Mouse (Mus musculus): ENCODE measurements around the gene Tcf20. TPM values are rescaled to one million over a fixed set of nuclear protein-coding genes. Genes with fewer than 3 reads are reported as not detected.

The Tcf20 gene
- polyA plus RNA-seq, 1 experiment from 2014 or later = 14.8 TPM

DNA sequence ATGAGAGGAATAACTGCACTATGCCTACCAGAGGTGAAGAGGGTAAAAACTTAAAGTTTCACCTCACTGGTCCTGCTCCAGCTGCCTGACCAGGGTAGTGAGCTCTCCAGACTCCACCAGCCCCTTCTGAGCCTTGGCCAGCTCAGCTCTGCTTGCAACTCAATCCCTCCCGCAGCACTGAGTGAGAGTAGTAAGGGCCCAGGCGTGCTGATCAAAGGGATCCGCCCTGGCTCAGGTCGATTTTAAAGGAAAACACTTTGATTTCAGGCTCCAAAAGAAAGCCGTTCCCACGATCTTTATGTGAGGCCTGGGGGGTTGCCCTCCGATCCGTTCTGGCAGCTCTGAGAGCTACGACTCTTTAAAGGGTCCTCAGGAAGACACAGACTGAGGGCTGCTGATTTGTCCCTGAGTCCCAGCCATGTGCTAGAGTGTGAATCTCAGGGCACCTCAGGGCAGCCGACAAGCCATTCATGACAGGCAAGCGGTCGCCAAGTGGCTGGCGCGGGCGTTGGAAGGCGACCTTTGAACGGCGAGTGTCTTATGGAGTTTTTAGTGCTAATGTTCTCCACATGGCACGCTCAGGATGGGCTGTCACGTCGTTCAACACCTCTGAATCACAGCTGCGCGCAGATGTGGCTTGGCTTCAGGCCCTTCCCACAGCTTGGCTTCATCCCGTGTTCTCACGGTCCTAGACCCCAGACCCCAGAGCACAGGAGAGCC is 37.5 kb upstream of the Tcf20 start:
- no peak overlapping the region for H3K4me2 ChIP-seq (replicated peaks; ENCODE audit: low read depth, low read length)
- DNase-seq (ENCODE audit: low spot score) = peak; percentile 43
- no peak overlapping the region for H3K4me3 ChIP-seq (ENCODE audit: low read depth, low read length)
- peaks cover 15% of the 10 kb centered on the region for H3K4me1 ChIP-seq (replicated peaks; ENCODE audit: control insufficient read depth, insufficient read depth, low read length)
- H3K27ac ChIP-seq (ENCODE audit: low read depth, low read length) = no peak overlapping the region
- H3K36me3 ChIP-seq (ENCODE audit: control insufficient read depth, insufficient read depth, low read length) = no peaks in the 10 kb centered on the region
- WGBS = 23% methylated on average over 25 of the region's 25 CpGs
- H3K27me3 ChIP-seq (ENCODE audit: control insufficient read depth, insufficient read depth, low read length) = 0 out of 2 replicates have a peak, but pooled peaks cover 2% of the 10 kb centered on the region
- ATAC-seq (ENCODE audit: low FRiP score) = no peak
- no peaks in the 10 kb centered on the region for H3K9me3 ChIP-seq (ENCODE audit: control insufficient read depth, low read length)
- no peak overlapping the region for H3K9ac ChIP-seq (ENCODE audit: low read depth, low read length)

DNA sequence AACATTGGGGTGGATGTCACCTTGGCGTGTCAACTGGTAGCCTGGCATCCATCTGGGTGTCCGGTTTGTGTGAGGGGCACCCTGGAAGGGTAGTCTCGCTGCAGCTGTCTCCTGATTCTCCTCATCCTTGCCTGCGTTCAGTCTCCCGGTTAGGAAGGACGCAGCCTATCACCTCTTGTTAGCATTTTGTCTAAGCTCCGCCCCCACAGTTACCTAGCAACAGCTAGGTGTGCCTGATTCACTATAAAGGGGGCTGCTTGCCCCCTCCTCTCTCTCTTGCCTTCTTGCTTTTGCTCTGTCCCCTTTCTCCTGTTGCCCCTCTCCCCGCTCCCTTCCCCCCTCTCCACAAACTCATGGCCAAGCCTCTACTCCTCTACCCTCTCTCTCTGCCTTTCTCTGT is 35.3 kb upstream of the Tcf20 start:
- peaks cover 10% of the 10 kb centered on the region for H3K4me1 ChIP-seq (replicated peaks; ENCODE audit: control insufficient read depth, insufficient read depth, low read length)
- WGBS = 26% methylated on average over 8 of the region's 8 CpGs
- no peak for ATAC-seq (ENCODE audit: low FRiP score)

DNA sequence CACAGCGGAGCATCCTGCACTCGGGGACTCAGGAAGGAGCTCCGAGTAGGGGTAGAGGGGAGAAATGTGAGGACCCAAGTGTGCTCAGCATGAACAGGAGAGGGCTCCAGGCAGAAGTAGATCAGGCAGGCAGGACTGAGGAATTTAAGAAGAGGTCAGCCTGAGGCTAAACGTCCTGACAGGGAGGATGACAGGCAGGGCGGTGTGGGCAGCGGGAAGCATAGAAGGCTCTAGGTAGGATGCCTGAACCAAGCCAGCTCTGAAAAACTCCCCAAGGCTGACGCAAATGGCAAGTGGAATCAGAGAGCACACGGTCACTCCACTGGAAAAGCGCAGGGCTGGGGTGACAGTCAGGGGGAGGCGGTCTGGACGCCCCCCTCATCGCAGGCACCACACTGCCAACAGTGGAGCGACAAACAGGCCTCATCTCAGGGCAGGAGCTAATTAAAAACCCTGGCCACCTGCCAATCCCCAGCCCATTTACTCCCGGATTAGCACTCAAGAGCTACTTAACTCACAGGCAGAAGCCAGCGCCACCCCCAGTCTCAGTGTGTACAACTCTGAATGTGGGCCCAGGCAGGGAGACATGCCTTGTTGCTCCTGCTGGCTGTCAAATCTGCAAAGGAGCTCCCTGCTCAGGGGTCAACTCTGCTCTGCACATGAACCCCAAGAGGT is 23.5 kb upstream of the Tcf20 start:
- 14% methylated on average over 15 of the region's 15 CpGs for WGBS
- Histone ChIP-seq H3K27me3 (ENCODE audit: control insufficient read depth, insufficient read depth, low read length) (peaks cover 10% of the 10 kb centered on the region), H3K4me3 (ENCODE audit: low read depth, low read length) (no peak overlapping the region), H3K4me2 (replicated peaks; ENCODE audit: low read depth, low read length) (no peak overlapping the region), H3K27ac (ENCODE audit: low read depth, low read length) (no peak overlapping the region), H3K9ac (ENCODE audit: low read depth, low read length) (no peak overlapping the region), H3K9me3 (ENCODE audit: control insufficient read depth, low read length) (no peaks in the 10 kb centered on the region), H3K36me3 (ENCODE audit: control insufficient read depth, insufficient read depth, low read length) (no peaks in the 10 kb centered on the region), H3K4me1 (replicated peaks; ENCODE audit: control insufficient read depth, insufficient read depth, low read length) (peaks cover 13% of the 10 kb centered on the region)
- ATAC-seq (ENCODE audit: low FRiP score) (peak; percentile 39; the same call in 1 of the 2 replicates), DNase-seq (ENCODE audit: low spot score) (peak; percentile 50)

More for the DNA sequence above, 35.3 kb upstream of the Tcf20 start:
- Histone ChIP-seq H3K27me3 (ENCODE audit: control insufficient read depth, insufficient read depth, low read length) (0 out of 2 replicates have a peak, but pooled peaks cover 2% of the 10 kb centered on the region), H3K9me3 (ENCODE audit: control insufficient read depth, low read length) (no peaks in the 10 kb centered on the region), H3K27ac (ENCODE audit: low read depth, low read length) (no peak overlapping the region), H3K4me3 (ENCODE audit: low read depth, low read length) (no peak overlapping the region), H3K36me3 (ENCODE audit: control insufficient read depth, insufficient read depth, low read length) (no peaks in the 10 kb centered on the region), H3K4me2 (replicated peaks; ENCODE audit: low read depth, low read length) (no peak overlapping the region), H3K9ac (ENCODE audit: low read depth, low read length) (no peak overlapping the region)
- DNase-seq (ENCODE audit: low spot score) = no peak

DNA sequence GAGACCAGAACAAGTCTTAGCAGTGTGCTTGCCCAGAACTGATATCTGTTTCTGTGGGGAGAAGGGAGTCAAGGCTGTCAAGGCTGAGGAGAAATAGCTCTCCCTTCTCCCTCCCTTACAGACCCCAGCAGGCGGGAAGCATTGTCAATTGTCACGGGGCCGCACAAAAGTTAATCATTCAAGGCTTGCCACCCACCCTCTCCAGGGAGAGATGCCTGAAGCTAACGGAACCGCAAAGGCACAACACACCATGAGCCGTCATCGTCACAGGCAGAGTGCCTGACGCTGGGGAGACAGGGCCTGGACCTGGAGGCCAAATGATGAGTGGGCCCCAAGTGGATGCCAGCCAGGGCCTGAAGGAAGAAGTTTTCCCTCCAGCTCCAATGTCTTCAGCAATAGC is 22.8 kb upstream of the Tcf20 start:
- H3K9ac ChIP-seq (ENCODE audit: low read depth, low read length) = no peak overlapping the region
- WGBS = 10% methylated on average over 8 of the region's 8 CpGs
- ATAC-seq (ENCODE audit: low FRiP score) = 0 out of 2 replicates have a peak, but pooled peaks have one; percentile 40

DNA sequence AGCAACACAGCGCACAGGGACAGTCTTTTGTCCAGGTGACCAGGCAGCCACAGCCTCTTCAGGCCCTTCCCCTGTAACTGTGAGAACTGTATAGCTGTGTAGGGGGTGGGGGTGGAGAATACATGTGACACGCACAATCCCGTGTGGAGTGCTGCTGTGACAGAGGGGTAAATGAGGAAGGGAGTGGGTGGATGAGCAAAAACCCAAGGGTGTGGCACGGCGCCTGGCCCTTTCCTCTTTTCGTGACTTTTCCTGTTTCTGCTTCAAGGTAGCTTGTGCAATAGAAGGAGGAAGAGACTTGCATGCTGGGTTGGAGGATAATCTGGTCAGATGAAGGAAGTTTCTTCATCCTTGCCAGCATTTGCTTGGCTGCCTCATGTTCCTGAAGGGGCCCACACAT is 21.9 kb upstream of the Tcf20 start:
- WGBS = 89% methylated on average over 6 of the region's 6 CpGs

More for the DNA sequence above, 22.8 kb upstream of the Tcf20 start:
- Histone ChIP-seq H3K36me3 (ENCODE audit: control insufficient read depth, insufficient read depth, low read length) (no peaks in the 10 kb centered on the region), H3K27me3 (ENCODE audit: control insufficient read depth, insufficient read depth, low read length) (peaks cover 10% of the 10 kb centered on the region), H3K4me1 (replicated peaks; ENCODE audit: control insufficient read depth, insufficient read depth, low read length) (peaks cover 13% of the 10 kb centered on the region), H3K27ac (ENCODE audit: low read depth, low read length) (no peak overlapping the region), H3K4me2 (replicated peaks; ENCODE audit: low read depth, low read length) (no peak overlapping the region), H3K4me3 (ENCODE audit: low read depth, low read length) (no peak overlapping the region), H3K9me3 (ENCODE audit: control insufficient read depth, low read length) (no peaks in the 10 kb centered on the region)
- DNase-seq (ENCODE audit: low spot score) = peak; percentile 44

DNA sequence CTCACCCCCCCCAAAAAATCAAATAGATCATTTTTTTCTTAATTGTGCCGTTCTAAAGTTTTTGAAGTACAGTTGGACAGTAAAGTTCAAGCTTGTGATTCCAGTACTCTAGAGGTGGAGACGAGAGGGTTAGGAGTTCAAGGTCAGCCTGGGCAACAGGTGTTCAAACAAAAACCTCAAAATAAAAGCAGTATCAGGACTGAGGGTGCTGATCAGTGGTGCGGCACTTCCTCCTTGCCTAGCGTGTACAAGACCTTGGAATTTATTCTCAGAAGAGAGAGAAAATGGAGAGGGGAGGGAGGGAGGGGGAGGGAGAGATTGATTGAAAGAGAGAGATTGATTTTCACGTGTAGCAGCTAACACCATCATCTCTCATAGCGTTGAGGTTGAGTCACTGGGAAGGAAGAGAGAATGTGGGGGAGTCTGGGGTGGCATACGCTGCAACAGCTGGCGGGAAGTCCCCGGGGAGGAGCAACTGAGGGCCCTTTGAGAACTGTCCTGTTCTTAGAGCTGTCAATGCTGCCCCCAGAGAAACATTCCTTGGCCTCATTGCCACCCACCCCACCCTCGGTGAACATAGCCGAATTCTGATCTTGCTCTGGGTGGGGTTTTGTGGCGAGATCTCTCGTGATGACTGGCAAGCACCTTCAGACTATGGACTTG is 21.2 kb upstream of the Tcf20 start:
- no peaks in the 10 kb centered on the region for H3K9me3 ChIP-seq (ENCODE audit: control insufficient read depth, low read length)
- no peak overlapping the region for H3K9ac ChIP-seq (ENCODE audit: low read depth, low read length)
- ATAC-seq (ENCODE audit: low FRiP score) (no peak), DNase-seq (ENCODE audit: low spot score) (no peak)
- no peak overlapping the region for H3K4me3 ChIP-seq (ENCODE audit: low read depth, low read length)
- H3K27ac ChIP-seq (ENCODE audit: low read depth, low read length) = no peak overlapping the region
- WGBS = 76% methylated on average over 13 of the region's 13 CpGs
- no peaks in the 10 kb centered on the region for H3K36me3 ChIP-seq (ENCODE audit: control insufficient read depth, insufficient read depth, low read length)
- no peak overlapping the region for H3K4me2 ChIP-seq (replicated peaks; ENCODE audit: low read depth, low read length)
- peaks cover 13% of the 10 kb centered on the region for H3K4me1 ChIP-seq (replicated peaks; ENCODE audit: control insufficient read depth, insufficient read depth, low read length)
- H3K27me3 ChIP-seq (ENCODE audit: control insufficient read depth, insufficient read depth, low read length) = peaks cover 10% of the 10 kb centered on the region

More for the DNA sequence above, 21.9 kb upstream of the Tcf20 start:
- no peak overlapping the region for H3K9ac ChIP-seq (ENCODE audit: low read depth, low read length)
- no peak overlapping the region for H3K27ac ChIP-seq (ENCODE audit: low read depth, low read length)
- H3K9me3 ChIP-seq (ENCODE audit: control insufficient read depth, low read length) = no peaks in the 10 kb centered on the region
- peaks cover 10% of the 10 kb centered on the region for H3K27me3 ChIP-seq (ENCODE audit: control insufficient read depth, insufficient read depth, low read length)
- peaks cover 13% of the 10 kb centered on the region for H3K4me1 ChIP-seq (replicated peaks; ENCODE audit: control insufficient read depth, insufficient read depth, low read length)
- H3K36me3 ChIP-seq (ENCODE audit: control insufficient read depth, insufficient read depth, low read length) = no peaks in the 10 kb centered on the region
- H3K4me3 ChIP-seq (ENCODE audit: low read depth, low read length) = no peak overlapping the region
- ATAC-seq (ENCODE audit: low FRiP score) (no peak), DNase-seq (ENCODE audit: low spot score) (no peak)
- no peak overlapping the region for H3K4me2 ChIP-seq (replicated peaks; ENCODE audit: low read depth, low read length)

DNA sequence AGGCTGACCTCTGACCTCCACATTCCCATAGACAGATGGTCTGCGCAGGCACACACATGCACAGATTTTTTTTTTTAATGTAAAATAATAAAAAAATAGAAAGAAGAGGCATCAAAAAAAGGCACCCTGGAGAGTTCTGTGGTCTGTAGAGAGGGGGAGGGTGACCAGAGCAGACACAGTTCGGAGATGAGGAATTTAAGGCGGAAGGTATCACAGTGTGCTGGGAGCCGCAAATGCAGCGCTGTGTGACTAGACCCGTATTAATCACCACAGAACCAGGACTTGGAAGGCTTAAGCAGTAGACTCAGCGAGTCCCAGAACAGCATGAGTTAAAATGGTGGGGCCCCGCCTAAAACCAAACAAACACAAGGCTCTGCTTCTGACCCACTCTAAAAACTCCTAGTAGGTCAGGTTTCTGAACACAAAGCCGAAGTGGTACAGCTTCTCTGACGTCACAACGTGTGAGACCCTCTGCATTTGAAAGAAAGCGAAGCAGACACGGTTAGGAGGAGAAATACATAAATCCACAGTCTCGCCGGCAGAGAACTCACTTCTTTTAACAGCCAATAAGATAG is 19.8 kb upstream of the Tcf20 start:
- 51% methylated on average over 15 of the region's 15 CpGs for WGBS
- Histone ChIP-seq H3K9me3 (ENCODE audit: control insufficient read depth, low read length) (no peaks in the 10 kb centered on the region), H3K4me1 (replicated peaks; ENCODE audit: control insufficient read depth, insufficient read depth, low read length) (peaks cover 19% of the 10 kb centered on the region), H3K27ac (ENCODE audit: low read depth, low read length) (no peak overlapping the region), H3K27me3 (ENCODE audit: control insufficient read depth, insufficient read depth, low read length) (peaks cover 9% of the 10 kb centered on the region), H3K9ac (ENCODE audit: low read depth, low read length) (no peak overlapping the region), H3K4me3 (ENCODE audit: low read depth, low read length) (no peak overlapping the region), H3K36me3 (ENCODE audit: control insufficient read depth, insufficient read depth, low read length) (no peaks in the 10 kb centered on the region), H3K4me2 (replicated peaks; ENCODE audit: low read depth, low read length) (no peak overlapping the region)
- no peak for DNase-seq (ENCODE audit: low spot score)
- ATAC-seq (ENCODE audit: low FRiP score) = no peak

DNA sequence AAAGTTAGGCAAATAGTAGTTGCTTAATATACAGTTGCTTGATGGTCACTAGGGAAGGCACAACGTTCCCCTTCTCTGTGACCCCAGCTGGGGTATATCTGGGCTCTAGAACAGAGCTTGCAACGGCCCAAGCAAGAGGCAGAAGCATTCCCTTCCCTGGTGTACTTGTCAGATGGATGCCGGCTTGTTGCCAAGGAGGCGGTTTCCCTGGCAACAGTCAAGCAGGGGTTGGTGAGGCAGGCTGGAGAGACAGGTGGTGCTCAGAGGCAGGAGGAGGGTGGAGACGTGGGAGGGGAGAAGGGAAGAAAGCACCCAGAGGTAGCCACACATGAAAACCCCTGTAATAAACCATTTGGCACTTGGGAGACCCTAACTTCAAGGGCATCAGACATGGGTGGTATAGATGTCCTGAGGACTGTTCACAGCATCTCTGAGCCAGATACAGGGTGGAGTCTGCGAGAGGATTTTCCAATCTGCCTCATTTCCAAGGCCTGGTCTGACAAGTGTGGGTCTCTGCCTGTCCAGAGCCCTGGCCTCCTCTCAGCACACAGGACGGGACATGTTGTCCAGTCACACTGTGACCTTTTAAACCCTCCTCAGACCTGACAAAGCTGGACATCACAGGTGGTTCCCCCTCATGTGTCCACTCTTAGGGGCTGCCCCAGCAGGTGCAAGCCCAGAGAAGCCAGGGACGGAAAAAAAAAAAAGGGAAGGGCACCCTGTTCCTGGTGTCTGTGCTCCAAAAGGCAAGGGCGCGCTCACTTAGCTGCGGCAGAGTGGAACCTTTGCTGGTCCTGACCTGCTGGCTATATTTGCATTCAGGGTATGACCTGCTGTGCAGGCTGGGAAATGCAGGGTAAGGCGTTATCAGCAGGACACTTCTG is 15.2 kb upstream of the Tcf20 start:
- no peak overlapping the region for H3K4me3 ChIP-seq (ENCODE audit: low read depth, low read length)
- peak; percentile 75 for ATAC-seq (ENCODE audit: low FRiP score)
- DNase-seq (ENCODE audit: low spot score) = peak; percentile 79
- H3K9ac ChIP-seq (ENCODE audit: low read depth, low read length) = no peak overlapping the region
- no peak overlapping the region for H3K27ac ChIP-seq (ENCODE audit: low read depth, low read length)
- no peaks in the 10 kb centered on the region for H3K36me3 ChIP-seq (ENCODE audit: control insufficient read depth, insufficient read depth, low read length)
- peaks cover 11% of the 10 kb centered on the region for H3K4me1 ChIP-seq (replicated peaks; ENCODE audit: control insufficient read depth, insufficient read depth, low read length)
- no peaks in the 10 kb centered on the region for H3K9me3 ChIP-seq (ENCODE audit: control insufficient read depth, low read length)
- no peak overlapping the region for H3K4me2 ChIP-seq (replicated peaks; ENCODE audit: low read depth, low read length)
- peaks cover 5% of the 10 kb centered on the region; the same call in 1 of the 2 replicates for H3K27me3 ChIP-seq (ENCODE audit: control insufficient read depth, insufficient read depth, low read length)
- 44% methylated on average over 12 of the region's 12 CpGs for WGBS

Measured in hindbrain, embryonic 11.5 days (tissue).